Mouse (Mus musculus) limb, embryonic 15.5 days (tissue): Measurements from ENCODE around the gene Krt15. TPM values are rescaled to one million over a fixed set of nuclear protein-coding genes. Genes with fewer than 3 reads are reported as not detected.

Source experiments
- ATAC-seq: fragments of 200-750 bp; cut with Nextera tagmentation; 2 replicates; pipeline ENCODE4 v1.8.0; 2017; ENCODE audit warnings: low read depth, moderate TSS enrichment; ENCODE audit not compliant: insufficient number of reproducible peaks, low FRiP score, low TSS enrichment
- H3K27ac ChIP-seq: fragments of 300-500 bp; sonication (generic); 2 replicates; pipeline ENCODE4 v1.5.1; 2015; ENCODE audit warnings: moderate library complexity, mild to moderate bottlenecking, inconsistent platforms
- H3K27me3 ChIP-seq: fragments of 300-500 bp; sonication (generic); 2 replicates; pipeline ENCODE4 v1.6.1; 2015; ENCODE audit warnings: inconsistent platforms
- H3K36me3 ChIP-seq: fragments of 300-500 bp; sonication (generic); 2 replicates; pipeline ENCODE4 v1.6.1; 2015; ENCODE audit warnings: inconsistent platforms
- H3K4me1 ChIP-seq: fragments of 300-500 bp; sonication (generic); 2 replicates; pipeline ENCODE4 v1.6.1; 2015; ENCODE audit warnings: inconsistent platforms
- H3K4me2 ChIP-seq: fragments of 300-500 bp; sonication (generic); 2 replicates; pipeline ENCODE4 v1.6.1; 2015; ENCODE audit warnings: mild to moderate bottlenecking, inconsistent platforms
- H3K4me3 ChIP-seq: fragments of 300-500 bp; sonication (generic); 2 replicates; pipeline ENCODE4 v1.5.1; 2015; ENCODE audit warnings: mild to moderate bottlenecking, inconsistent platforms
- H3K9ac ChIP-seq: fragments of 300-500 bp; sonication (generic); 2 replicates; pipeline ENCODE4 v1.6.1; 2015; ENCODE audit warnings: inconsistent platforms
- H3K9me3 ChIP-seq: fragments of 300-500 bp; sonication (generic); 2 replicates; pipeline ENCODE4 v1.6.1; 2016; ENCODE audit warnings: inconsistent platforms
- WGBS: fragments of 180-500 bp; shearing (Covaris S2); methylation state at CpG from one replicate; pipeline ENCODE4 v1.1.7; 2015; 5-methylcytosine and 5-hydroxymethylcytosine counted together
- polyA plus RNA-seq: library from polyadenylated mRNA; unstranded; fragments of >200 nt; fragmentation: Nextera tagmentation; extraction: Ambion mirVana; gene quantifications from 2 replicates; pipeline ENCODE4 v1.2.1, GENCODE M21; 2015

Gene Krt15
- polyA plus RNA-seq, 1 experiment from 2014 or later: 1,213 TPM

GRCm38 (mm10) chr11:100120331-100120730 is 15.4 kb downstream of the Krt15 start:
- Histone ChIP-seq H3K27me3 (no peaks in the 10 kb centered on the region), H3K27ac (no peak overlapping the region), H3K4me3 (no peak overlapping the region), H3K4me1 (0 out of 2 replicates have a peak, but pooled peaks cover 5% of the 10 kb centered on the region), H3K9ac (no peak overlapping the region), H3K36me3 (no peaks in the 10 kb centered on the region), H3K9me3 (no peaks in the 10 kb centered on the region), H3K4me2 (no peak overlapping the region)
- no peak for ATAC-seq
- 73% methylated on average over 5 of the region's 5 CpGs for WGBS

DNA sequence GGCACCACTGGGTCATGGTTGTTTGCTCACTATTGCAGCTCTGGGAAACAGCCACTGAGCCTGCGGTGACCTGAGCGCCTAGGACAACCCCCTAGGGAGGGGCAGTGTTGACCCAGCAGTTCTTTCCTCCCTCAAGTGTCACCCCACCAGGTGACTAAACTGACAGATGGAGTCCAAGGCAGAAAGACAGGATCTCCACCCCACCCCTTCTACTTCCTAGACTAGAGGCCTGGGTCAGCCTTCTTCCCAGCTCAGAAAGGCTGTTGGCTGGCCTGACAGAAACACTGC is 22.0 kb downstream of the Krt15 start:
- H3K27me3 ChIP-seq: no peaks in the 10 kb centered on the region
- no peak overlapping the region for H3K27ac ChIP-seq
- no peak overlapping the region for H3K4me2 ChIP-seq
- 0 out of 2 replicates have a peak, but pooled peaks cover 3% of the 10 kb centered on the region for H3K4me1 ChIP-seq
- WGBS: 81% methylated on average over 2 of the region's 2 CpGs
- no peaks in the 10 kb centered on the region for H3K36me3 ChIP-seq
- no peaks in the 10 kb centered on the region for H3K9me3 ChIP-seq
- no peak for ATAC-seq
- no peak overlapping the region for H3K4me3 ChIP-seq
- H3K9ac ChIP-seq: no peak overlapping the region

GRCm38 (mm10) chr11:100112935-100113741 is 22.6 kb downstream of the Krt15 start:
- ATAC-seq: 0 out of 2 replicates have a peak, but pooled peaks have one; percentile 10
- Histone ChIP-seq H3K9ac (no peak overlapping the region), H3K36me3 (no peaks in the 10 kb centered on the region), H3K9me3 (no peaks in the 10 kb centered on the region), H3K4me1 (no peaks in the 10 kb centered on the region), H3K27me3 (no peaks in the 10 kb centered on the region), H3K27ac (no peak overlapping the region), H3K4me3 (no peak overlapping the region), H3K4me2 (no peak overlapping the region)
- 78% methylated on average over 11 of the region's 11 CpGs for WGBS

GRCm38 (mm10) chr11:100105576-100106122 is 30.1 kb downstream of the Krt15 start, which contains the start of gene Krt36:
Krt36 (minus strand) TSS chr11:100105626.
- no peak within 1 kb of the TSS for H3K9ac ChIP-seq
- ATAC-seq: no peak
- H3K27me3 ChIP-seq: no peaks in the 10 kb centered on the region
- no peak within 1 kb of the TSS for H3K4me3 ChIP-seq
- no peaks in the 10 kb centered on the region for H3K9me3 ChIP-seq
- H3K4me1 ChIP-seq: no peaks in the 10 kb centered on the region
- no peak within 1 kb of the TSS for H3K27ac ChIP-seq
- 73% methylated on average over 6 of the region's 6 CpGs for WGBS
- H3K4me2 ChIP-seq: no peak within 1 kb of the TSS
- no peaks in the 10 kb centered on the region for H3K36me3 ChIP-seq

DNA sequence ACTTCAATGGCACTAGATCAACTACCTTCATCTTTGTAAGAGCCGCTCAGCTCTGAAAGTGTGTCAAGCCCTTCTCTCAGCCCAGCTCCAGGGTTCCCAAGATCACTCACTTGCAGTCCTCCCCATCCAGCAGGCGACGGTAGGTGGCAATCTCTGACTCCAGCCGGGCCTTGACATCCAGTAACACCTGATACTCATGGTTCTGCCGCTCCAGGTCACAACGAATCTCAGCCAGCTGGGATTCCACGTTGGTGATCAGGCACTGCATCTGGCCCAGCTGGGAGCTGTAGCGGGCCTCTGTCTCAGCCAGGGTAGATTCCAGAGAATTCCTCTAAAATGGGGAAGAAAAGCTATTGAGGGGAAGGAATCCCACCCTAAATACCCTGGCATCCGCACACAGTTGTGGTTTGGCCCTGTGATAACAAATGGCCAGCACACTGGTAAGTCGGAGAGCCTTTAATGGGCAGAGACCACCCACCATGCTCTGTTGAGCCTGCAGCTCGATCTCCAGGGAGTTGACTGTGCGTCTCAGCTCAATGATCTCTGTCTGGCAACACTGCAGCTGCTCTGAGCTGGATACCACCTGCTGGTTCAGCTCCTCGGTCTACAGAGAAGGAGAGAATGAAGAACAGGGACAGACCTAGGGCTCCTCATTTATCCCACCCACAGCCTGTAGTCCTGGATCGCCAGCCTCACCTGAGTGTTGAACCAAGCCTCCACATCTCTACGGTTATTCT is 32.9 kb downstream of the Krt15 start:
- no peak overlapping the region for H3K4me2 ChIP-seq
- no peak overlapping the region for H3K27ac ChIP-seq
- H3K4me1 ChIP-seq: no peaks in the 10 kb centered on the region
- no peaks in the 10 kb centered on the region for H3K9me3 ChIP-seq
- WGBS: 56% methylated on average over 15 of the region's 15 CpGs
- ATAC-seq: no peak
- H3K27me3 ChIP-seq: no peaks in the 10 kb centered on the region
- H3K4me3 ChIP-seq: no peak overlapping the region
- H3K9ac ChIP-seq: no peak overlapping the region
- no peaks in the 10 kb centered on the region for H3K36me3 ChIP-seq

GRCm38 (mm10) chr11:100100391-100100790 is 35.3 kb downstream of the Krt15 start:
- 85% methylated on average over 4 of the region's 4 CpGs for WGBS
- no peak for ATAC-seq
- Histone ChIP-seq H3K4me1 (no peaks in the 10 kb centered on the region), H3K27ac (no peak overlapping the region), H3K36me3 (no peaks in the 10 kb centered on the region), H3K9me3 (no peaks in the 10 kb centered on the region), H3K4me2 (no peak overlapping the region), H3K4me3 (no peak overlapping the region), H3K27me3 (no peaks in the 10 kb centered on the region), H3K9ac (no peak overlapping the region)

DNA sequence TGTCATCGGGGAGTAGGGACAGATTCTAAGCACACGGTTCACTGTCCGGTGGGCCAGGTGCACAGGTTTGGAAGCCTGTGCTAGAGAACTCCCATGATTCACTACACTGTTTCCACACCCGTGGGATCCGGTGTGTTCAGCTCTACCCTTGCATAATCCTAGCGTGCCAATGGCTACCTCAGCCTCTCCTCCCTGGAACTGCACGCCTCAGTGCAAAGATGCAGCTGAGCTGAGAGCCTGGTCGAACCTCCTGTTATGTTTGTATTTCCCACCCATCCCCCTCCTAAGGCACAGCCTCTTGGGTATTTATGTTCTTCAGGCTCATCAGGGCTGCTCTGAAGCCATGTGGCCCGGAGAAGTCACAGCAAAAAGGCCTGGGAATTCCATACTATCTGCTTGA is 37.9 kb downstream of the Krt15 start:
- no peaks in the 10 kb centered on the region for H3K27me3 ChIP-seq

GRCm38 (mm10) chr11:100096141-100096540 is 39.6 kb downstream of the Krt15 start, which contains the start of gene Krt35:
Krt35 (minus strand) TSS chr11:100096241.
- Histone ChIP-seq H3K27me3 (no peaks in the 10 kb centered on the region), H3K4me1 (no peaks in the 10 kb centered on the region), H3K4me3 (no peak within 1 kb of the TSS), H3K27ac (no peak within 1 kb of the TSS), H3K9me3 (no peaks in the 10 kb centered on the region), H3K36me3 (no peaks in the 10 kb centered on the region), H3K9ac (no peak within 1 kb of the TSS), H3K4me2 (no peak within 1 kb of the TSS)
- WGBS: 28% methylated on average over 9 of the region's 9 CpGs
- no peak for ATAC-seq

More for the DNA sequence above, 37.9 kb downstream of the Krt15 start:
- no peak for ATAC-seq
- WGBS: 66% methylated on average over 9 of the region's 9 CpGs
- no peaks in the 10 kb centered on the region for H3K4me1 ChIP-seq
- no peak overlapping the region for H3K4me3 ChIP-seq
- no peak overlapping the region for H3K4me2 ChIP-seq
- H3K27ac ChIP-seq: no peak overlapping the region
- no peaks in the 10 kb centered on the region for H3K9me3 ChIP-seq
- H3K36me3 ChIP-seq: no peaks in the 10 kb centered on the region
- H3K9ac ChIP-seq: no peak overlapping the region

DNA sequence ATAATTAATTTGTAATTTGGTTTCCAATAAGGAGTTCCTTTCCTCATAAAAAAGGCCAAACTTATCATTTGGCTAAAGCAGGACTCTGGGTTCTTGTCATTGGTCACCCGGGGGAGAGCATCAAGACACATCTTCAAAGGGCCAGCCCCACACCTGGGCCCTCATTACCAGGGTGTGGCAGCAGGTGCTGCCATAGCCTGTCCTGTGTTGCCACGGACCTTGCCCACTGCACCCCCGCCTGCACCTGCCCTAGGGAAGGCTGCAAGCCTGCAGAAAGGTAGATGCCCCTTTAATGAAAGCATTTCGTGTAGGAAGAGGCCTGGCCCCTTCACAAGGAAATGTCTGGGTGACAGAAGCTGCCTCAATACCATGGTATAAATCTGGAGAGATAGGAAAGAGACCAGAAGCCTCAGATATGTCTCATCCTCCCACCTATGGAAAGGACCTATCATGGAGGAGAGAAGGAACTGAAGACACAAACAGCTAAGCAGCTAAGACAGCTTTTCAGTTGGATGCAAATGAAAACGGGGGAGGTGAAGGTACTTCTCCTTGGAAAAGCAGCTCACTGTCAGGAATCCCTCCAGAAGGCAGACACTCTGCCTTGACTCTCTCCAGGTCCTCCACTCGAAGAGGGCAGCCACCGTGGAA is 47.2 kb downstream of the Krt15 start:
- H3K4me3 ChIP-seq: no peak overlapping the region
- H3K4me1 ChIP-seq: no peaks in the 10 kb centered on the region
- ATAC-seq: no peak
- no peaks in the 10 kb centered on the region for H3K9me3 ChIP-seq
- no peak overlapping the region for H3K9ac ChIP-seq
- no peaks in the 10 kb centered on the region for H3K36me3 ChIP-seq
- H3K27me3 ChIP-seq: no peaks in the 10 kb centered on the region
- H3K27ac ChIP-seq: no peak overlapping the region
- WGBS: 58% methylated on average over 7 of the region's 7 CpGs
- H3K4me2 ChIP-seq: no peak overlapping the region

- 82% methylated on average over 10 of the region's 10 CpGs for WGBS
- ATAC-seq: no peak
These were observed 47.9 kb downstream of the Krt15 start, which contains the start of gene Krt32 for GRCm38 (mm10) chr11:100087861-100088260. Krt32 (minus strand) TSS chr11:100088226.

More at GRCm38 (mm10) chr11:100087861-100088260, 47.9 kb downstream of the Krt15 start, which contains the start of gene Krt32:
- Histone ChIP-seq H3K9ac (no peak within 1 kb of the TSS), H3K36me3 (no peaks in the 10 kb centered on the region), H3K4me1 (no peaks in the 10 kb centered on the region), H3K4me3 (no peak within 1 kb of the TSS), H3K4me2 (no peak within 1 kb of the TSS), H3K27me3 (no peaks in the 10 kb centered on the region), H3K9me3 (no peaks in the 10 kb centered on the region), H3K27ac (no peak within 1 kb of the TSS)
